Comparison of ENCODE assay signal across 9 mouse cellular contexts in the genomic region with DNA sequence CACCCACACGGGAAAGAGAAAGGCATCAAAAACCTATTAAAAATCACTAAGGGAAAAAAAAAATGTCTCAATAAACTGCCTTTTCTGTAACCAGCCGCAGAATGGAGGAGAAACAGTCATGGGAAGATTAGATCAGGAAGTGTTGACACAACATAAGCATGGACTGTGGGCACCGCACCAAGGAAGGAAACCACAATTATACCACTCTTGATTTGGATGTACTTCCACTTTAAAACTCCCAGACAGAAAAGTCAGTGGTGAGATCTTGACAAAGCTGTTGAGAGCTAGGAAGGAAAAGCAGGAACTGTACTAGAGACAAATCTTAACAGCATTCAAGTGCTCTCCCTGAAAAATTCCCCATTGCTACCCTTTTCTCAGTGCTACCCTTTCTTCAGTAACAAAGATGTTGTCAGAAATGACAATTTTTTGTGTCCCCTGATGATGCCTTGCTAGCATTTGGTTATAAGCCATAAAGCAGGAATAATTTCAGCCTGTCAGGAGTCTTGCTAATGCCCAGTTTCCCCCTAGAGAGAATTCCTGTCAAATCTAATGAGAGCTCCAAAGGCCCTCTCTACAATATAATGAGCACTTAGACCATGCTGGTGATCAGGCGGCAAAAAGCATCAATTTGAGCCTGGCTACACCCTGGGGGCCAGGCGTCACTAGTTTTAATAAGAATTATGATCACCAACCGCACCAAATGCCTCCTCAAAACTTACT. TPM values are rescaled to one million over a fixed set of nuclear protein-coding genes. Genes with fewer than 3 reads are reported as not detected.
DNase-seq lines count a peak whose midpoint lies in the region; ATAC-seq and TF ChIP-seq lines count a peak whose summit lies in the region.
"Had no signal": no experiment of that assay in that cellular context is flagged by ENCODE, and none has a peak within 500 bp of the region (broad histone marks: within the 10 kb centered on the region; RNA-seq: fewer than 3 reads in every experiment).

No protein-coding gene starts in this region.

- no peak overlapping the region for H3K9ac ChIP-seq in hindbrain, embryonic 11.5 days (ENCODE audit: low read depth, low read length)
- H3K9ac ChIP-seq: liver, embryonic 15.5 days had no signal

- H3K27me3 ChIP-seq in cerebellum, adult 2 months (ENCODE audit: control insufficient read depth, insufficient read depth, low read length), result no peaks in the 10 kb centered on the region
- no peaks in the 10 kb centered on the region for H3K27me3 ChIP-seq in hindbrain, embryonic 11.5 days (ENCODE audit: control insufficient read depth, insufficient read depth, low read length)
- H3K27me3 ChIP-seq: liver, embryonic 15.5 days had no signal

- H3K4me2 ChIP-seq in hindbrain, embryonic 11.5 days (replicated peaks; ENCODE audit: low read depth, low read length), result peak overlapping the region; percentile 21
- H3K4me2 ChIP-seq: liver, embryonic 15.5 days had no signal

- TF ChIP-seq POLR2A in cerebellum, adult 2 months (IDR thresholded peaks at IDR 0.05; ENCODE audit: borderline replicate concordance, insufficient read depth, low read length), result no peak

- H3K9me3 ChIP-seq in hindbrain, embryonic 11.5 days (ENCODE audit: control insufficient read depth, low read length), result no peaks in the 10 kb centered on the region
- H3K9me3 ChIP-seq: liver, embryonic 15.5 days had no signal

- DNase-seq in cerebellum, postnatal 10 days, result peak; percentile 30 to 36
- no peak for DNase-seq in cerebellum, adult 2 months
- peak; percentile 82 for DNase-seq in adipocyte (ENCODE audit: low spot score)
- DNase-seq in hindbrain, embryonic 11.5 days (ENCODE audit: low spot score), result no peak
- DNase-seq in mesoderm, embryonic 11.5 days (ENCODE audit: low read depth, low spot score), result peak; percentile 36
- DNase-seq in frontal cortex, postnatal 10 days (ENCODE audit: low spot score in 2 of 2), result no peak
- DNase-seq in layer of hippocampus, adult 9-11 months, result no peak
- no peak for DNase-seq in gastrocnemius, adult 18-20 months (ENCODE audit: low spot score)

- H3K36me3 ChIP-seq in hindbrain, embryonic 11.5 days (ENCODE audit: control insufficient read depth, insufficient read depth, low read length), result no peaks in the 10 kb centered on the region

- no peak for TF ChIP-seq CTCF in cerebellum, adult 2 months (IDR thresholded peaks at IDR 0.05; ENCODE audit: borderline replicate concordance, insufficient read depth, low read depth, low read length)

- 86% methylated on average over 6 of the region's 6 CpGs for WGBS in cerebellum, adult 2 months
- WGBS in hindbrain, embryonic 11.5 days, result 48% methylated on average over 6 of the region's 6 CpGs

- no peak for ATAC-seq in hindbrain, embryonic 11.5 days (ENCODE audit: low FRiP score)

- peaks cover 2% of the 10 kb centered on the region; the same call in 1 of the 2 replicates for H3K4me1 ChIP-seq in cerebellum, adult 2 months (ENCODE audit: control insufficient read depth, insufficient read depth, low read length)
- no peaks in the 10 kb centered on the region; the same call in 1 of the 2 replicates for H3K4me1 ChIP-seq in hindbrain, embryonic 11.5 days (replicated peaks; ENCODE audit: control insufficient read depth, insufficient read depth, low read length)

- H3K27ac ChIP-seq in cerebellum, adult 2 months (ENCODE audit: insufficient read depth, low read length), result no peak overlapping the region
- H3K27ac ChIP-seq in hindbrain, embryonic 11.5 days (ENCODE audit: low read depth, low read length), result no peak overlapping the region
- H3K27ac ChIP-seq: liver, embryonic 15.5 days had no signal

- H3K4me3 ChIP-seq in cerebellum, adult 2 months (replicated peaks; ENCODE audit: insufficient read depth, low read depth, low read length), result no peak overlapping the region
- H3K4me3 ChIP-seq in hindbrain, embryonic 11.5 days (ENCODE audit: low read depth, low read length), result no peak overlapping the region
- H3K4me3 ChIP-seq: liver, embryonic 15.5 days had no signal

RNA-seq across cellular contexts. Expression of a gene that starts 5.4 kb away (rescaled TPM):
- 23.9 and 25.1 TPM in 2 replicates for polyA plus RNA-seq in cerebellum, adult 2 months (2012; rRNA removed)
- polyA plus RNA-seq in hindbrain, embryonic 11.5 days (2014; fragmentation: Nextera tagmentation; extraction: Ambion mirVana), result 43.8 and 44.1 TPM in 2 replicates
- total RNA-seq in gastrocnemius, adult 18-20 months (2021), result 10 to 100 TPM; 18.1 to 18.8 TPM

Comparison
In these comparisons a context has a peak if more than half of its experiments do, and no peak if none do; other contexts are left out.
1. DNase-seq: peak in cerebellum, postnatal 10 days (2 of 2), adipocyte (single experiment) and mesoderm, embryonic 11.5 days (single experiment); none in cerebellum, adult 2 months (0 of 2), hindbrain, embryonic 11.5 days (single experiment), frontal cortex, postnatal 10 days (0 of 2), layer of hippocampus, adult 9-11 months (single experiment) and gastrocnemius, adult 18-20 months (single experiment).